Mouse (Mus musculus): ENCODE data around the gene Mrpl49.

Gene Mrpl49

GRCm38 (mm10) chr19:6037695-6038094 lies 19.9 kb downstream of the Mrpl49 start:
- DNase-seq (ENCODE audit: low spot score) = no peak

- DNase-seq (ENCODE audit: low spot score) = no peak
These were observed 21.5 kb downstream of the Mrpl49 start for GRCm38 (mm10) chr19:6035966-6036585.

- no peak for DNase-seq (ENCODE audit: low spot score)
These were observed 26.9 kb downstream of the Mrpl49 start for GRCm38 (mm10) chr19:6030520-6031280.

- no peak for DNase-seq (ENCODE audit: low spot score)
These were observed 28.2 kb downstream of the Mrpl49 start for GRCm38 (mm10) chr19:6029426-6029825.

- DNase-seq (ENCODE audit: low spot score) = no peak
These were observed 28.6 kb downstream of the Mrpl49 start for GRCm38 (mm10) chr19:6028991-6029390.

GRCm38 (mm10) chr19:6023930-6024329 lies 33.7 kb downstream of the Mrpl49 start:
- DNase-seq (ENCODE audit: low spot score) = peak; percentile 17

- DNase-seq (ENCODE audit: low spot score) = no peak
These were observed 34.5 kb downstream of the Mrpl49 start for GRCm38 (mm10) chr19:6023059-6023458.

- DNase-seq (ENCODE audit: low spot score) = no peak
These were observed 37.3 kb downstream of the Mrpl49 start for GRCm38 (mm10) chr19:6020276-6020675.

- DNase-seq (ENCODE audit: low spot score) = peak; percentile 82
These were observed 39.2 kb downstream of the Mrpl49 start for GRCm38 (mm10) chr19:6018142-6019089.

- DNase-seq (ENCODE audit: low spot score) = no peak
These were observed 41.1 kb downstream of the Mrpl49 start for GRCm38 (mm10) chr19:6016532-6016931.

GRCm38 (mm10) chr19:6015511-6016315 lies 41.9 kb downstream of the Mrpl49 start, which contains the start of gene Capn1:
Gene Capn1 (minus strand): TSS chr19:6015897.
- DNase-seq (ENCODE audit: low spot score) = peak; percentile 77

GRCm38 (mm10) chr19:6014991-6015510 lies 42.5 kb downstream of the Mrpl49 start:
- DNase-seq (ENCODE audit: low spot score) = peak; percentile 55

- DNase-seq (ENCODE audit: low spot score) = no peak
These were observed 43.9 kb downstream of the Mrpl49 start for GRCm38 (mm10) chr19:6013691-6014090.

GRCm38 (mm10) chr19:6009137-6009536 lies 48.4 kb downstream of the Mrpl49 start:
- no peak for DNase-seq (ENCODE audit: low spot score)

- no peak for DNase-seq (ENCODE audit: low spot score)
These were observed 50.6 kb downstream of the Mrpl49 start for GRCm38 (mm10) chr19:6007013-6007412.

GRCm38 (mm10) chr19:6005541-6005940 lies 52.0 kb downstream of the Mrpl49 start:
- DNase-seq (ENCODE audit: low spot score) = no peak

Measured in ovary, postnatal 36 days (tissue).